Mouse (Mus musculus): ENCODE data around the gene Rnf207. TPM values are rescaled to one million over a fixed set of nuclear protein-coding genes. Genes with fewer than 3 reads are reported as not detected.
A peak's percentile ranks its signal among the peaks of the same experiment; 100 is the strongest.

The Rnf207 gene
- total and polyA plus RNA-seq, 2 experiments from 2014 or later, result 7.2 to 15.2 TPM

GRCm38 (mm10) chr4:152265791-152266190 is 53.0 kb downstream of the Rnf207 start:
- Histone ChIP-seq H3K27me3 (ENCODE audit: insufficient read depth, low read length) (no peaks in the 10 kb centered on the region), H3K9me3 (ENCODE audit: low read length) (no peaks in the 10 kb centered on the region), H3K4me3 (ENCODE audit: low read depth, low read length) (no peak overlapping the region), H3K36me3 (ENCODE audit: insufficient read depth, low read length) (peaks cover 27% of the 10 kb centered on the region), H3K27ac (ENCODE audit: low read depth, low read length) (no peak overlapping the region), H3K4me2 (ENCODE audit: low read depth, low read length, poor library complexity, severe bottlenecking) (no peak overlapping the region), H3K9ac (replicated peaks; ENCODE audit: low read length, poor library complexity, severe bottlenecking) (no peak overlapping the region), H3K4me1 (ENCODE audit: insufficient read depth, low read length) (0 out of 2 replicates have a peak, but pooled peaks cover 3% of the 10 kb centered on the region)
- TF ChIP-seq CTCF (IDR thresholded peaks at IDR 0.05), result no peak
- no peak for ATAC-seq (ENCODE audit: low FRiP score)
- DNase-seq (ENCODE audit: low spot score), result no peak
- 66% methylated on average over 5 of the region's 5 CpGs for WGBS

- no peak overlapping the region for H3K27ac ChIP-seq (ENCODE audit: low read depth, low read length)
- ATAC-seq (ENCODE audit: low FRiP score) (no peak), DNase-seq (ENCODE audit: low spot score) (no peak)
- no peak overlapping the region for H3K4me2 ChIP-seq (ENCODE audit: low read depth, low read length, poor library complexity, severe bottlenecking)
- H3K4me1 ChIP-seq (ENCODE audit: insufficient read depth, low read length), result 0 out of 2 replicates have a peak, but pooled peaks cover 3% of the 10 kb centered on the region
- peak; percentile 61 for TF ChIP-seq CTCF (IDR thresholded peaks at IDR 0.05)
- H3K36me3 ChIP-seq (ENCODE audit: insufficient read depth, low read length), result peaks cover 34% of the 10 kb centered on the region
- WGBS, result 89% methylated on average over 9 of the region's 9 CpGs
- no peak overlapping the region for H3K9ac ChIP-seq (replicated peaks; ENCODE audit: low read length, poor library complexity, severe bottlenecking)
- H3K9me3 ChIP-seq (ENCODE audit: low read length), result no peaks in the 10 kb centered on the region
- H3K27me3 ChIP-seq (ENCODE audit: insufficient read depth, low read length), result no peaks in the 10 kb centered on the region
- no peak overlapping the region for H3K4me3 ChIP-seq (ENCODE audit: low read depth, low read length)
Measured at GRCm38 (mm10) chr4:152264867-152265568, 53.8 kb downstream of the Rnf207 start.

- 44% methylated on average over 4 of the region's 4 CpGs for WGBS
- no peaks in the 10 kb centered on the region for H3K27me3 ChIP-seq (ENCODE audit: insufficient read depth, low read length)
- no peak for TF ChIP-seq CTCF (IDR thresholded peaks at IDR 0.05)
- ATAC-seq (ENCODE audit: low FRiP score), result no peak
- H3K27ac ChIP-seq (ENCODE audit: low read depth, low read length), result no peak overlapping the region
- H3K36me3 ChIP-seq (ENCODE audit: insufficient read depth, low read length), result peaks cover 31% of the 10 kb centered on the region
- H3K9me3 ChIP-seq (ENCODE audit: low read length), result no peaks in the 10 kb centered on the region
- H3K4me2 ChIP-seq (ENCODE audit: low read depth, low read length, poor library complexity, severe bottlenecking), result no peak overlapping the region
- no peak overlapping the region for H3K9ac ChIP-seq (replicated peaks; ENCODE audit: low read length, poor library complexity, severe bottlenecking)
- DNase-seq (ENCODE audit: low spot score), result no peak
- H3K4me3 ChIP-seq (ENCODE audit: low read depth, low read length), result no peak overlapping the region
- H3K4me1 ChIP-seq (ENCODE audit: insufficient read depth, low read length), result 0 out of 2 replicates have a peak, but pooled peaks cover 3% of the 10 kb centered on the region
Measured at GRCm38 (mm10) chr4:152264177-152264530, 54.6 kb downstream of the Rnf207 start.

- Histone ChIP-seq H3K4me1 (ENCODE audit: insufficient read depth, low read length) (0 out of 2 replicates have a peak, but pooled peaks cover 3% of the 10 kb centered on the region), H3K9me3 (ENCODE audit: low read length) (no peaks in the 10 kb centered on the region), H3K4me2 (ENCODE audit: low read depth, low read length, poor library complexity, severe bottlenecking) (no peak overlapping the region), H3K27me3 (ENCODE audit: insufficient read depth, low read length) (no peaks in the 10 kb centered on the region), H3K36me3 (ENCODE audit: insufficient read depth, low read length) (peaks cover 28% of the 10 kb centered on the region), H3K9ac (replicated peaks; ENCODE audit: low read length, poor library complexity, severe bottlenecking) (no peak overlapping the region), H3K4me3 (ENCODE audit: low read depth, low read length) (no peak overlapping the region), H3K27ac (ENCODE audit: low read depth, low read length) (no peak overlapping the region)
- 27% methylated on average over 10 of the region's 10 CpGs for WGBS
- TF ChIP-seq CTCF (IDR thresholded peaks at IDR 0.05), result no peak
- ATAC-seq (ENCODE audit: low FRiP score), result no peak
- no peak for DNase-seq (ENCODE audit: low spot score)
Measured at GRCm38 (mm10) chr4:152263512-152264176, 55.1 kb downstream of the Rnf207 start.

- H3K36me3 ChIP-seq (ENCODE audit: insufficient read depth, low read length), result peaks cover 27% of the 10 kb centered on the region
- no peak overlapping the region for H3K27ac ChIP-seq (ENCODE audit: low read depth, low read length)
- no peak for ATAC-seq (ENCODE audit: low FRiP score)
- H3K4me3 ChIP-seq (ENCODE audit: low read depth, low read length), result no peak overlapping the region
- DNase-seq (ENCODE audit: low spot score), result no peak
- no peak for TF ChIP-seq CTCF (IDR thresholded peaks at IDR 0.05)
- no peaks in the 10 kb centered on the region for H3K9me3 ChIP-seq (ENCODE audit: low read length)
- H3K4me2 ChIP-seq (ENCODE audit: low read depth, low read length, poor library complexity, severe bottlenecking), result no peak overlapping the region
- H3K27me3 ChIP-seq (ENCODE audit: insufficient read depth, low read length), result no peaks in the 10 kb centered on the region
- H3K4me1 ChIP-seq (ENCODE audit: insufficient read depth, low read length), result 0 out of 2 replicates have a peak, but pooled peaks cover 3% of the 10 kb centered on the region
- 71% methylated on average over 9 of the region's 9 CpGs for WGBS
- no peak overlapping the region for H3K9ac ChIP-seq (replicated peaks; ENCODE audit: low read length, poor library complexity, severe bottlenecking)
Measured at GRCm38 (mm10) chr4:152263089-152263488, 55.7 kb downstream of the Rnf207 start.

- Histone ChIP-seq H3K4me1 (ENCODE audit: insufficient read depth, low read length) (0 out of 2 replicates have a peak, but pooled peaks cover 3% of the 10 kb centered on the region), H3K36me3 (ENCODE audit: insufficient read depth, low read length) (peaks cover 25% of the 10 kb centered on the region), H3K27me3 (ENCODE audit: insufficient read depth, low read length) (no peaks in the 10 kb centered on the region), H3K4me2 (ENCODE audit: low read depth, low read length, poor library complexity, severe bottlenecking) (no peak overlapping the region), H3K4me3 (ENCODE audit: low read depth, low read length) (no peak overlapping the region), H3K27ac (ENCODE audit: low read depth, low read length) (no peak overlapping the region), H3K9ac (replicated peaks; ENCODE audit: low read length, poor library complexity, severe bottlenecking) (no peak overlapping the region), H3K9me3 (ENCODE audit: low read length) (no peaks in the 10 kb centered on the region)
- ATAC-seq (ENCODE audit: low FRiP score) (no peak), DNase-seq (ENCODE audit: low spot score) (no peak)
- no peak for TF ChIP-seq CTCF (IDR thresholded peaks at IDR 0.05)
- 62% methylated on average over 9 of the region's 9 CpGs for WGBS
Measured at GRCm38 (mm10) chr4:152262187-152262586, 56.6 kb downstream of the Rnf207 start.

All from midbrain, postnatal 0 days (tissue).